Mouse (Mus musculus) lung, adult 2 months (tissue): ENCODE data around the gene Pgm2.

Experiments used
- CTCF ChIP-seq: fragments of 200-500 bp; IDR thresholded peaks from 2 replicates; pipeline ENCODE4 v1.5.1; 2011; ENCODE audit warnings: mild to moderate bottlenecking, low read length, control low read depth; ENCODE audit not compliant: insufficient read depth
- POLR2A ChIP-seq: fragments of 200-500 bp; IDR thresholded peaks from 2 replicates; pipeline ENCODE4 v1.6.1; 2011; ENCODE audit warnings: low read depth, mild to moderate bottlenecking, control low read depth, low read length, borderline replicate concordance; ENCODE audit errors: extremely low read depth

DNA sequence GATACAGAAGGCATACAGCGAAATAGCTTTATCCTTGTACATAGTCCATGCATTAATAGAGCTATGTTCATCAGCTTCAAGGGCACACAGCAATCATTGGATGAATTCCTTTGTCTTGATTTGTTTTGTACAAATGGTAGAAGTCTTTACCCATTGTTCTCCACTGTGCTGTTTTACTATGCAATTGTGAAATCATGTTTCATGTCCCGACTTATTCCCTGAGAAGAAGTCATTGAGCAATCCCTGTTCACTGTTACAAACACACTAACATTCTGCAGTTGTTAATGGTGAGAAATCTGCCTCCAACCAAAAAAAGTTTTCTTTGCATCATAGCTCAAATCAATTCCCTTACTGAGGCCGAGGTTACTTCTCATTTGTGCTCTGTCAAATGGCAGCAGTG is 47.5 kb downstream of the Pgm2 start:
- no peak for TF ChIP-seq POLR2A
- TF ChIP-seq CTCF, result no peak
